Mouse (Mus musculus) embryonic facial prominence, embryonic 15.5 days (tissue): Measurements from ENCODE around the gene Nsd1. TPM values are rescaled to one million over a fixed set of nuclear protein-coding genes. Genes with fewer than 3 reads are reported as not detected.

ENCODE experiments used
- ATAC-seq: fragments of 200-750 bp; cut with Nextera tagmentation; 2 replicates; pipeline ENCODE4 v1.8.0; 2017; ENCODE audit warnings: low read depth, moderate TSS enrichment; ENCODE audit not compliant: insufficient number of reproducible peaks, low FRiP score, low TSS enrichment
- H3K27ac ChIP-seq: fragments of 300-500 bp; sonication (generic); replicated peaks from 2 replicates; pipeline ENCODE4 v1.5.1; 2015; ENCODE audit warnings: mild to moderate bottlenecking, inconsistent platforms
- H3K27me3 ChIP-seq: fragments of 300-500 bp; sonication (generic); 2 replicates; pipeline ENCODE4 v1.6.1; 2015; ENCODE audit warnings: inconsistent platforms
- H3K36me3 ChIP-seq: fragments of 300-500 bp; sonication (generic); 2 replicates; pipeline ENCODE4 v1.6.1; 2015; ENCODE audit warnings: mild to moderate bottlenecking, inconsistent platforms
- H3K4me1 ChIP-seq: fragments of 300-500 bp; sonication (generic); 2 replicates; pipeline ENCODE4 v1.6.1; 2015; ENCODE audit warnings: inconsistent platforms
- H3K4me2 ChIP-seq: fragments of 300-500 bp; sonication (generic); replicated peaks from 2 replicates; pipeline ENCODE4 v1.6.1; 2015; ENCODE audit warnings: mild to moderate bottlenecking, inconsistent platforms
- H3K4me3 ChIP-seq: fragments of 300-500 bp; sonication (generic); replicated peaks from 2 replicates; pipeline ENCODE4 v1.5.1; 2015; ENCODE audit warnings: mild to moderate bottlenecking, inconsistent platforms
- H3K9ac ChIP-seq: fragments of 300-500 bp; sonication (generic); 2 replicates; pipeline ENCODE4 v1.6.1; 2015; ENCODE audit warnings: inconsistent platforms
- H3K9me3 ChIP-seq: fragments of 300-500 bp; sonication (generic); replicated peaks from 2 replicates; pipeline ENCODE4 v1.6.1; 2016; ENCODE audit warnings: inconsistent platforms
- WGBS: fragments of 180-500 bp; shearing (Covaris S2); methylation state at CpG from one replicate; pipeline ENCODE4 v1.1.7; 2015; 5-methylcytosine and 5-hydroxymethylcytosine counted together
- polyA plus RNA-seq: library from polyadenylated mRNA; unstranded; fragments of >200 nt; fragmentation: Nextera tagmentation; extraction: Ambion mirVana; gene quantifications from 2 replicates; pipeline ENCODE4 v1.2.1, GENCODE M21; 2015

The Nsd1 gene
- polyA plus RNA-seq, 1 experiment from 2014 or later = 54.0 TPM

DNA sequence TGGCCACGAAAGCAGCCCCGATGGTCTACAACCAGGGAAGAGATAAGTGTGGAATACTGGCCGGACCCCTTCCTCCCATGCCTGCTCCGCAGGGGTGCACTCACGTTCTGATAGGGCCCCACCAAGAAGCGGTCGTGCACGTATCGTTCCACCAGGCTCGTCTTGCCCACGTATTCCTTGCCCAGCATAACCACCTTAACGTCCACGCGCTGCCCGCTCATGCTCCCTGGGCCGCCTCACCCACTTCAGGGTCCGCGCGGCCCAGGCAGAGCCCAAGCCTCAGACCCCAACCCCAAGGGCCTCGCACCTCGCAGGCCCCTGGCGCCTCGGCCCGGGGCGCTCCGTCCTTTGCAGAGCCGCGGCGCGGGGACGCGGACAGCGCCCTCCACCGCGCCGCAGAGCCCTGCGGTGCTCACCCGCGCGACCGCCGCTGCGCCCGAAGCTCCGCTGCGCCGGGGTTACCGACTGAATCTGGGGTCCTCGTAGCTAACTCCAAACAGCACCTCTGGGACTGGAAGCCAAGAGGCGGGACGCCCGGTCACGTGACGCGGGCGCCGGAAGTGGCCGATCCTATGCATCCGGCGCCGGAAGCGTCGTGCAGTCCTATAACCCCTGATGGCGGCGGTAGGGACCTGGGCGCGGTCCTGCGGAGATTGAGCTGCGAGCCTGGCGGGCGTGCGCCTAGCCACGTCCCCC, 112.0 kb downstream of the Nsd1 start, which contains the start of gene Rab24:
Gene Rab24, minus strand, starts transcription at position 513 of the 696 bp plus-strand sequence.
- WGBS = under 1% methylated on average over 73 of the region's 73 CpGs
- peak; percentile 86 for ATAC-seq
- H3K36me3 ChIP-seq = peaks cover 67% of the 10 kb centered on the region

DNA sequence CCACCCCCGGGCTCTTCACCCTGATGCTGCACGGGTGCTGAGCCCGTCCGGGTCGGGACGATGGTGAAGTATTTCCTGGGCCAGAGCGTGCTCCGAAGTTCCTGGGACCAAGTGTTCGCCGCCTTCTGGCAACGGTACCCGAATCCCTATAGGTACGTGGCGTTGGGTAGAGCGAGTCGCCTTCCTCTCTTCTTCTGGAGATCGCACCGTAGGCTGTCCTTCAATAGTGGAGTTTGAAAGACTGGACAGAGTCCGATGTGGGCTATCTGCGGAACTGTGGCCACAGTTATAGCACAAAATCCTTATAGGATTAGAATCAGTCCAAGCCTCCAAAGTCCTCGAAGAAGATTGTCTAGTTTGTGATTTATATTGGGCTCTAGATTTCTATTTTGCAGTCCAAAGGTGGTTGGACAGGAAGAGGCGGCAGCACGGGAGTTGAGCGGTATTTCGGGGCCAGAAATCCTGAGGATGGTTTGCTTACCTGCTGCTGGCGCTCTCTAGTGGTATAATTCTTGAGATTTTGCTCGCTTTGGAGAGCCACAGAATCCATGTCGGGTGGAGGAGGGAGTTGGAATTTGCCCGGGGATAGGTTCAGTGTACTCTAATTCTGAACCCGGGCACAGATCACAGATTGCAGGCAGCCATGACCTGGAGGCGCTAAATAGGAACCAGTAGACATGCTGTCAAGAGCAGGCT, 112.7 kb downstream of the Nsd1 start:
- peak overlapping the region; percentile 88 for H3K27ac ChIP-seq
- no peaks in the 10 kb centered on the region for H3K9me3 ChIP-seq
- peaks cover 40% of the 10 kb centered on the region for H3K4me1 ChIP-seq
- no peaks in the 10 kb centered on the region for H3K27me3 ChIP-seq
- H3K9ac ChIP-seq = peak overlapping the region; percentile 99
- peak overlapping the region; percentile 68 for H3K4me2 ChIP-seq
- under 1% methylated on average over 31 of the region's 31 CpGs for WGBS
- peaks cover 60% of the 10 kb centered on the region for H3K36me3 ChIP-seq
- ATAC-seq = no peak; the same call in 1 of the 2 replicates
- H3K4me3 ChIP-seq = peak overlapping the region; percentile 98

More for the DNA sequence above, 112.0 kb downstream of the Nsd1 start, which contains the start of gene Rab24:
- Histone ChIP-seq H3K4me1 (peaks cover 36% of the 10 kb centered on the region), H3K9me3 (no peaks in the 10 kb centered on the region), H3K27ac (peak within 1 kb of the TSS; percentile 88), H3K27me3 (no peaks in the 10 kb centered on the region), H3K9ac (peak within 1 kb of the TSS; percentile 99), H3K4me2 (peak within 1 kb of the TSS; percentile 68), H3K4me3 (peak within 1 kb of the TSS; percentile 98)

DNA sequence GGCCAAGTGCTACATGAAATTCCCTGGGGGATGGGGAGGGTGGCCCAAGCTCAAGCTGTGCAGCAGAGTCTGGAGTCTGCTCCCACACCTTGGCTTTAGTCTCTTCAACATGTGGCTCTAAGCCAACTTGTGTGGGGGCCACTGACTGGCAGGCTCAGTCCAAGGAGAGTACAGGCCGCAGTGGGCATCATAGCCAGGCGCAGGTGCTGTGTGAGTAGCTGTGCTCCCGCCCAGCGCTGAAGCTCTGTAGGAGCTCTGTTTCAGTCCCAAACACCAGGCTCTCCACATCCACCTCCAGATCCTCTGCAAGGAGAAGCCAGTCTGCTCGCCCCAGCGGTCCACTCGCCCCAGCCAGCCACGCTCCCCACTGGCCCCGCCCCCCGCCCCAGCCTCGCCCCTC, 116.0 kb downstream of the Nsd1 start:
- Histone ChIP-seq H3K9ac (no peak overlapping the region), H3K4me3 (no peak overlapping the region), H3K4me1 (peaks cover 58% of the 10 kb centered on the region), H3K4me2 (no peak overlapping the region), H3K36me3 (peaks cover 31% of the 10 kb centered on the region), H3K27ac (no peak overlapping the region), H3K27me3 (no peaks in the 10 kb centered on the region), H3K9me3 (no peaks in the 10 kb centered on the region)
- 76% methylated on average over 11 of the region's 11 CpGs for WGBS
- no peak for ATAC-seq

DNA sequence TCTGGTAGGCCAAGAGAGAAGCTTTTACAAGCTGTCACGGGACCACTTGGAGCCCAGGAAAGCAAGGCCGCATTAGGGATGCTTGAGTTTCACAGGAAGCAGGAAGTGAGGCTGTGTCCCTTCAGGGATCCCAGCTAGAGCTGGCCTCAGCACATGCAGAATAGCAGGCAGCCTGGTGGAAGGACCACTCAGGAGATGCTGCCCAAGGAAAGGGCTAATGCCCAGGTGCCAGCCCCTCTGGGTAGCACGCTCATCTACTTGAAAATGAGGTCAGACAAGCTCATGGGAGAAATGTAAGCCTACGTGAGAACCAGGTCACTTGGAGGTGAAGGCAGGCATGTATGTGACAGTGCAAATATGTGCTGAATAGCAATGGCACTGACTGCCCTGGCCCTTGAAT, 117.6 kb downstream of the Nsd1 start:
- no peak overlapping the region; the same call in 1 of the 2 replicates for H3K4me3 ChIP-seq
- H3K9me3 ChIP-seq = no peaks in the 10 kb centered on the region
- no peak overlapping the region for H3K9ac ChIP-seq
- H3K27ac ChIP-seq = peak overlapping the region; percentile 39; the same call in 1 of the 2 replicates
- 53% methylated on average over 4 of the region's 4 CpGs for WGBS
- peaks cover 31% of the 10 kb centered on the region for H3K36me3 ChIP-seq
- H3K27me3 ChIP-seq = no peaks in the 10 kb centered on the region
- ATAC-seq = no peak
- H3K4me1 ChIP-seq = peaks cover 55% of the 10 kb centered on the region
- 0 out of 2 replicates have a peak overlapping the region, but pooled peaks have one; percentile 4 for H3K4me2 ChIP-seq

DNA sequence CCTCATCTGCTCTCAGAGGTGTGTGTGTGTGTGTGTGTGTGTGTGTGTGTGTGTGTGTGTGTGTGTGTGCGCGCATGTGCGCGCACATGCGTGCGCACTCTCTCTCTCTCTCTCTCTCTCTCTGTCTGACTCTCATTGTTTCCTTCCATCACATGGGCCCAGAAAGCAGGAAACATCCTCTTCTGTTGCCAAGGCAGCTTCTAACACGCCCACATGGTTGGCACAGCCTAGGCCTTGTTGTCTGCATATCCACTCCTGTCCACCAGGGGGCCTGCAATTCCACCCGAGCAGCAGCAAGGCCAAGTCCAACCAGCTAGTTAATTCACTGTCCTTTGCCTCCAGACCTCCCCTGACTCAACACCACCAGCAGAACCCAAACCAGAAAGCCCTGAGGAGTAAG, 118.1 kb downstream of the Nsd1 start:
- H3K9ac ChIP-seq = no peak overlapping the region
- peak overlapping the region; percentile 91; the same call in 1 of the 2 replicates for H3K4me2 ChIP-seq
- no peaks in the 10 kb centered on the region for H3K9me3 ChIP-seq
- peaks cover 31% of the 10 kb centered on the region for H3K36me3 ChIP-seq
- WGBS = 0% methylated on average over 2 of the region's 8 CpGs
- peak overlapping the region; percentile 82 for H3K4me3 ChIP-seq
- H3K27ac ChIP-seq = 0 out of 2 replicates have a peak overlapping the region, but pooled peaks have one; percentile 39
- no peak for ATAC-seq
- H3K4me1 ChIP-seq = peaks cover 52% of the 10 kb centered on the region
- no peaks in the 10 kb centered on the region for H3K27me3 ChIP-seq

DNA sequence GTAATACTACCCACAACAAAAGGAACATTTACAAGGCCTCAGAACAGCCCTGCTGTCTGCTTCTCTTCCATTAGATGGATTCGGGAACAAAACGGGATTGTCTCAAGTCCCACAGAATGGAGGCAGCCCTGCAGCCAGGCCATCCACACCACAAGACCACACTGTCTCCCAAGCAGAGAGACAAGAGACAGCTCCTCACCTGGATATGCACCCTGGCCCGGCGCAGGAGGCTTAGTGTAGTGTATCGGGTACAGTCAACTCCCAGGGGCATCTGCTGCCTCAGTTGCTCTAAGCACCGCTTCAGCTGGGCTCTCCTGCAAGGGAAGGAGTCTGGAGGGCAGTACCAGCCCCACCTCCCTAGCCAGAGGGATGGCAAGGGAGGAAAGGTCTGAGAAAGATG, 118.6 kb downstream of the Nsd1 start:
- H3K9ac ChIP-seq = peak overlapping the region; percentile 9; the same call in 1 of the 2 replicates
- H3K36me3 ChIP-seq = peaks cover 28% of the 10 kb centered on the region
- H3K27me3 ChIP-seq = no peaks in the 10 kb centered on the region
- H3K27ac ChIP-seq = no peak overlapping the region
- peaks cover 47% of the 10 kb centered on the region for H3K4me1 ChIP-seq
- WGBS = 77% methylated on average over 6 of the region's 6 CpGs
- peak overlapping the region; percentile 82 for H3K4me3 ChIP-seq
- ATAC-seq = no peak
- no peaks in the 10 kb centered on the region for H3K9me3 ChIP-seq
- peak overlapping the region; percentile 91 for H3K4me2 ChIP-seq

DNA sequence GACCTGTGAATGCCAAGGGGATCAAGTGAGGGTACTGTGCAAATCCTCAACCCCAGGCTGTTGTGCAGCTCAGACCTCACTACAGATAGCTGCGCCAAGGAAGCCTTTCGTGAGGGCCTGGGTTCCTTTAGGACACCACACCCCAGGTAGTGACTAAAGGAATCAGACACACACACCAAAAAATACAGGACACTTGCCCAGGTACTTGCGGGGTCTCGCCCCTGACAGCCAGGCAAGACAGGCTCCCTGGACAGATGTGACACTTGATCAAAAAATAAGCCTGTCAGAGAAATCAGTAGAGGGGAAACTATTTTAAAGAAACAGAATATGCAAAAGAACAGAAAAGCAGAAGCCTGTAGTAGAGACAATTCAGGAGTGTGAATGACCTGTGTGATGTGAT, 119.1 kb downstream of the Nsd1 start:
- no peak for ATAC-seq
- Histone ChIP-seq H3K9ac (peak overlapping the region; percentile 44; the same call in 1 of the 2 replicates), H3K27me3 (no peaks in the 10 kb centered on the region), H3K4me2 (peak overlapping the region; percentile 91), H3K4me1 (peaks cover 42% of the 10 kb centered on the region), H3K4me3 (peak overlapping the region; percentile 82), H3K27ac (no peak overlapping the region), H3K36me3 (peaks cover 24% of the 10 kb centered on the region), H3K9me3 (no peaks in the 10 kb centered on the region)
- 77% methylated on average over 4 of the region's 4 CpGs for WGBS

DNA sequence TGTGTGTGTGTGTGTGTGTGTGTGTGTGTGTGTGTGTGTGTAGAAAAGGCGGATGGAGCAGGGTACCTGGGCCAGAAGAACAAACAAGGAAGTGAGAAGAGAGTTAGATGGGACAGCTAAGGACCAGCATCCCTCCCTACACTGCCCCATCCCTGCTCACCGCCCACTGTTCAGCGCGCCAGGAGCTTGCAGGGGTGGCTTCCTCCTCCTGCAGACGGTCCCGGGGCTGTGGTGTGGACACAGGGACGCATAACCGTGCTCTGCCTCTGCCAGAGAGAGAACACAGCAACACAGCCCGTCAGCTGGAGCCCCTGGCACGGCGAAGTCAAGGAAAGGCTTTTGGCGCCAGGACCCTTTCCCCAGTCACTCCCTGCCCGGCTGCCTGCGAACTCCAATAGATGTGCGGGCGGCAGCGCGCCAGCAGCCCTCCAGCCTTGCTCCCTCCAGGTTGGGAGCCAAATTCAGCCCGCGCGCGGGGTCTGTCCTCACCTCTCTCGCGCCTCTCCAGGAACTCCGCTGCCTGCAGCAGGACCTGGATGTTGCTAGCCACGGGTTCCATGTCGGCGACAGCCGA, 119.6 kb downstream of the Nsd1 start:
- under 1% methylated on average over 29 of the region's 29 CpGs for WGBS
- peaks cover 36% of the 10 kb centered on the region for H3K4me1 ChIP-seq
- ATAC-seq = peak; percentile 25
- H3K4me3 ChIP-seq = peak overlapping the region; percentile 82
- H3K27me3 ChIP-seq = no peaks in the 10 kb centered on the region
- peak overlapping the region; percentile 91 for H3K4me2 ChIP-seq
- H3K27ac ChIP-seq = peak overlapping the region; percentile 91
- H3K9ac ChIP-seq = peak overlapping the region; percentile 44; the same call in 1 of the 2 replicates
- H3K36me3 ChIP-seq = peaks cover 18% of the 10 kb centered on the region
- H3K9me3 ChIP-seq = no peaks in the 10 kb centered on the region

DNA sequence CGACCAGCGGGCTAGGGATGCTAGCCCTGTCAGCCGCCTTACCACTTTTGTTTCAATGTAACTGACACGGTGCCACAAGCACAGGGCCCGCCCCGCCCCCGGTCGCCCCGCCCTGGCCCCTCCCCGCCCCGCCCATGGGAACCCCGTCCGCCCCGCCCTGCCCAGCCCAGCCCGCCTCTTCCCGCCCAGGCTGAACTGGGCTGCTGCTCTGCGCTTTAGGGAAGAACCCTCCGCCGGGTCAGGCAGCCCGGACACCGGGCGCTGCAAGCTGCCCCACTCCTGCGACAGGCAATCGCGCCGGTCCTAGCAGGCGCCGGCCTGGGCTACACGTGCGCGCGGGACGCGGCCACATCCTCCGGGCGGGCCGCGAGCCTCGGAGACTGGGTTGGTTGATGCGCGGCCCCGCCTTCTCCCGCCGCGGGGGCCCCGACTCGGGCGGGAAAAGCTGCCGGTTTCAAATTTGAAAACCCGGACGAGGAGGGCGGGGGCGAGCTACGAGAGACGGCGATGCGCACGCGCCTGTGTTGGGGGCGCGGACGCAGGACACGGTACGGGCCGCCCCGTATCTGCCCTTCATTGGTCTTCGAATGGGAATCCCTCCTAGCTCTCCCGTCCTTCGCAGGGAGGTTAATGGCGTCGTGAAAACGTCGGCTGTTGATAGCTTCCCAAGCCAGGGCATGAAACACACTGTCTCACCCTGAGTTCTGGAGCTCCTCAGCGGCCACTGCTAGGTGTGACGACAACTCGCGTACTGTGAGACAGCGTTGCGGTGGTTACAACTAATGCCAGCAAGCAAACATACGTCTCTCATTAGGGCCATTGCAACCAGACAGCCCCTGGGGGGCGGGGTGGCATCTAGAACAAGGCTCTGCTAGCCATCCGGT, 120.3 kb downstream of the Nsd1 start, which contains the start of gene Mxd3:
Gene Mxd3, minus strand, starts transcription at position 141 of the 884 bp plus-strand sequence.
- peak; percentile 86 for ATAC-seq
- under 1% methylated on average over 80 of the region's 82 CpGs for WGBS
- Histone ChIP-seq H3K4me2 (peak within 1 kb of the TSS; percentile 91), H3K9me3 (no peaks in the 10 kb centered on the region), H3K9ac (peak within 1 kb of the TSS; percentile 58), H3K4me1 (peaks cover 36% of the 10 kb centered on the region), H3K27me3 (no peaks in the 10 kb centered on the region), H3K4me3 (peak within 1 kb of the TSS; percentile 82), H3K27ac (peak within 1 kb of the TSS; percentile 91), H3K36me3 (peaks cover 13% of the 10 kb centered on the region)

DNA sequence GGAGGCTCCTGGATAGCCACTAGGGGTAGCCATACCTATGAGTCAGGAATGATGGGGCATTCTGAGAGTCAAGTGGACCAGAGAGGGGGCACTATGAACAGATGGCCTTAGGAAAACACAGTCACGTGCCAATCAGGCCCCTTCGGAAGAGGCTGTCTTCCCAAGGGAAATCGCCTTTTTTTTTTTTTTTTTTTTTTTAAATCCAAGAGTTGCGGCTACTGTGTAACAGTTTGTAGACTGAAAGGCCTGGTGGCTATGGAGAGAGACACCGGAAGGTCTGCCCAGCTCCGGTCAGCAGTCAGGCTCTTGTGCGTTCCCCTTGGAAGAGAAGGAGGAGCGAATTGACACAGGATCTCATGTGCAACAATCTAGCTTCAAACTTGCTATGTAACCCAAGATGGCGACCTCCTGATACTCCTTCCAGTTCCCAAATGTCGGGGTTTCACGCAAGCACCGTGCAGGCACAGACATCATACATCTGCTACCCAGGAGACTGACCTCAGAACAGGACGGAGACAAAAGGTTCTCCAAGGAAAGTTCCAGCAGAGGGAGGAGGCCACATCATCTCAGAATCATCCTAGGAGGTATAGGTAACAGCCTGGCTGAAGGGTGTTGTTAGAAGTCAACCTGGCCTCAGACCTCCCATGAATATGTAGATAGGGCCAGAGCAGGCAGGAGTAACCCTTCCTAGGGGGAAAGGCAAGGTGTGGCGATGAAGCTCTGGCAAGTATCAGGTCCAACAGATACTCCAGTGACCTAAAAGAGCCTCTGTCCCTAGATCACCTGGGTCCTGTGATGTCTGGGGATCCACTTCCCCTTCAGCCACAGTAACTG, 121.2 kb downstream of the Nsd1 start:
- Histone ChIP-seq H3K27ac (peak overlapping the region; percentile 91), H3K4me3 (peak overlapping the region; percentile 82), H3K36me3 (peaks cover 6% of the 10 kb centered on the region), H3K4me2 (peak overlapping the region; percentile 91), H3K9me3 (no peaks in the 10 kb centered on the region), H3K27me3 (no peaks in the 10 kb centered on the region), H3K9ac (0 out of 2 replicates have a peak overlapping the region, but pooled peaks have one; percentile 58), H3K4me1 (peaks cover 36% of the 10 kb centered on the region)
- WGBS = 37% methylated on average over 14 of the region's 14 CpGs
- no peak for ATAC-seq
